Mouse (Mus musculus): ENCODE data around the gene Gm13283. TPM values are rescaled to one million over a fixed set of nuclear protein-coding genes. Genes with fewer than 3 reads are reported as not detected.
"Not testable (repeated sequence)": the region's sequence is repeated elsewhere in the genome, so short reads cannot be mapped to it uniquely, and the experiment has no call there.

Gene Gm13283
- polyA plus RNA-seq, 1 experiment from 2014 or later, result 0.14 TPM

DNA sequence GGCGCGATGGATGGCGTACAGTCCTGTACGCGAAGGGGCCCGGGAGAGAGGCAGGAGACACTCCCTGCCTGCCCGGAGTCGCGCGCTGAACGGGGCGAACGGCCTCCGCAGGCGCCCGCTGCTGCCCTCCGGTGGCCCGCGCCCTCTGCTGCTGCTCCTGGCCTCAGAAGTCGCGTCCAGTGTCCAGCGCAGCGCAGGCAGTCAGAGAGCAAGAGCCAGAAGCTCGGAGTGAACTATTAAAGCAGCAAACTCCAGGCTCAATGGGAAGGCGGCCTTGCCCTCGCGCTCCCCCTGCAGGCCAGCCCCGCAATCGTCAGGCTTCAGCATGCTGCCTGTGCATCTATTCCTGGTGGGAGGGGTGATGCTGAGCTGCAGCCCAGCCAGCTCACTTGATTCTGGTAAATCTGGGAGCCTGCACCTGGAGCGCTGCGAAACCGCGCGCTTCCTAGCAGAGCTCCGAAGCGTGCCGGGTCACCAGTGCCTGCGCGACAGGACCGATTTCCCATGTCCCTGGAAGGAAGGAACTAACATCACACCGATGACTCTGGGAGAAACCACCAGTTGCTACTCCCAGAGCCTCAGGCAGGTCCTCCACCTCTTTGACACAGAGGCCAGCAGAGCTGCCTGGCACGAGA lies 3.6 kb downstream of the Gm13283 start:
- H3K36me3 ChIP-seq; ATAC-seq (ENCODE audit: insufficient number of reproducible peaks, low FRiP score); H3K9me3 ChIP-seq (replicated peaks); H3K27me3 ChIP-seq (replicated peaks); H3K4me1 ChIP-seq (replicated peaks); H3K9ac ChIP-seq: not testable (repeated sequence)
- peak overlapping the region; percentile 60; the same call in 1 of the 2 replicates for H3K27ac ChIP-seq (ENCODE audit: poor library complexity, severe bottlenecking)
- H3K4me3 ChIP-seq, result peak overlapping the region; percentile 31; the same call in 1 of the 2 replicates
- 2% methylated on average over 41 of the region's 42 CpGs for WGBS
- H3K4me2 ChIP-seq, result peak overlapping the region; percentile 57

DNA sequence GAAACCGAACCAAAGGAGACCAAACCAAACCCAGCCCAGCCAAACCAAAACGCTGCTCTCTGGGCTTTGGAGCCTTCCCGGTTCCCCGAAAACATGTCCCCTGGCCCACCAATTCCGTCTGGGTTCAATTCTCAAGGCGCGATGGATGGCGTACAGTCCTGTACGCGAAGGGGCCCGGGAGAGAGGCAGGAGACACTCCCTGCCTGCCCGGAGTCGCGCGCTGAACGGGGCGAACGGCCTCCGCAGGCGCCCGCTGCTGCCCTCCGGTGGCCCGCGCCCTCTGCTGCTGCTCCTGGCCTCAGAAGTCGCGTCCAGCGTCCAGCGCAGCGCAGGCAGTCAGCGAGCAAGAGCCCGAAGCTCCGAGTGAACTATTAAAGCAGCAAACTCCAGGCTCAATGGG lies 13.6 kb downstream of the Gm13283 start, which contains the start of gene Gm13290:
Gene Gm13290, plus strand, starts transcription at position 301 of the 400 bp plus-strand sequence.
- not testable (repeated sequence) for H3K4me3 ChIP-seq; H3K4me1 ChIP-seq (replicated peaks); H3K9me3 ChIP-seq (replicated peaks); H3K27me3 ChIP-seq (replicated peaks); H3K27ac ChIP-seq (ENCODE audit: poor library complexity, severe bottlenecking); H3K4me2 ChIP-seq; H3K36me3 ChIP-seq; ATAC-seq (ENCODE audit: insufficient number of reproducible peaks, low FRiP score); H3K9ac ChIP-seq
- no CpG with 5 or more reads among the region's 32 CpGs for WGBS

DNA sequence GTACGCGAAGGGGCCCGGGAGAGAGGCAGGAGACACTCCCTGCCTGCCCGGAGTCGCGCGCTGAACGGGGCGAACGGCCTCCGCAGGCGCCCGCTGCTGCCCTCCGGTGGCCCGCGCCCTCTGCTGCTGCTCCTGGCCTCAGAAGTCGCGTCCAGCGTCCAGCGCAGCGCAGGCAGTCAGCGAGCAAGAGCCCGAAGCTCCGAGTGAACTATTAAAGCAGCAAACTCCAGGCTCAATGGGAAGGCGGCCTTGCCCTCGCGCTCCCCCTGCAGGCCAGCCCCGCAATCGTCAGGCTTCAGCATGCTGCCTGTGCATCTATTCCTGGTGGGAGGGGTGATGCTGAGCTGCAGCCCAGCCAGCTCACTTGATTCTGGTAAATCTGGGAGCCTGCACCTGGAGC lies 16.7 kb downstream of the Gm13283 start, which contains the start of gene Gm13289:
Gene Gm13289, plus strand, starts transcription at position 301 of the 400 bp plus-strand sequence.
- H3K27ac ChIP-seq (ENCODE audit: poor library complexity, severe bottlenecking); H3K9me3 ChIP-seq (replicated peaks); H3K4me3 ChIP-seq; H3K36me3 ChIP-seq; H3K4me2 ChIP-seq; H3K27me3 ChIP-seq (replicated peaks); H3K9ac ChIP-seq; H3K4me1 ChIP-seq (replicated peaks); ATAC-seq (ENCODE audit: insufficient number of reproducible peaks, low FRiP score): not testable (repeated sequence)
- WGBS, result no CpG with 5 or more reads among the region's 29 CpGs

DNA sequence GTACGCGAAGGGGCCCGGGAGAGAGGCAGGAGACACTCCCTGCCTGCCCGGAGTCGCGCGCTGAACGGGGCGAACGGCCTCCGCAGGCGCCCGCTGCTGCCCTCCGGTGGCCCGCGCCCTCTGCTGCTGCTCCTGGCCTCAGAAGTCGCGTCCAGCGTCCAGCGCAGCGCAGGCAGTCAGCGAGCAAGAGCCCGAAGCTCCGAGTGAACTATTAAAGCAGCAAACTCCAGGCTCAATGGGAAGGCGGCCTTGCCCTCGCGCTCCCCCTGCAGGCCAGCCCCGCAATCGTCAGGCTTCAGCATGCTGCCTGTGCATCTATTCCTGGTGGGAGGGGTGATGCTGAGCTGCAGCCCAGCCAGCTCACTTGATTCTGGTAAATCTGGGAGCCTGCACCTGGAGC lies 19.6 kb downstream of the Gm13283 start, which contains the start of gene Gm13272:
Gene Gm13272, plus strand, starts transcription at position 301 of the 400 bp plus-strand sequence.
- not testable (repeated sequence) for H3K27me3 ChIP-seq (replicated peaks); H3K27ac ChIP-seq (ENCODE audit: poor library complexity, severe bottlenecking); H3K4me3 ChIP-seq; H3K9me3 ChIP-seq (replicated peaks); ATAC-seq (ENCODE audit: insufficient number of reproducible peaks, low FRiP score); H3K4me1 ChIP-seq (replicated peaks); H3K4me2 ChIP-seq; H3K36me3 ChIP-seq; H3K9ac ChIP-seq
- WGBS, result no CpG with 5 or more reads among the region's 29 CpGs

DNA sequence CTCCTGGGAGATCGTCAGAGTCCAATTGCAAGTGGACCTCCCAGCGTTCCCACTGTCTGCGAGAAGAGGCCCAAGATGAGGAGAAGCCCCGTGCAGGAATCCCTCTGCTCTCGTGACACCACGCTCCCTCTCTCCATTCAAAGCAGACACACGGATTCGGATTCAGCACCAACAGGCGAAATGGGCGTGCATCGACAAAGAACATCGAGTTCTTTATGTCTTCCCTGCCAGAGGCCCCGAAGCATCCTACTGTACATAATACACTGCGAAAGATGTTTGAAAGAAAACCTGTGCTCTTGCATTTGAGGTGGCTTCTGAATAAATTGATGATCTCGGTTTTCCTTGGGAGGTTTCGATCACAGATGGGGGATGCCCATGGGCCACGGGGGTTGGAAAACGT lies 20.4 kb downstream of the Gm13283 start:
- not testable (repeated sequence) for ATAC-seq (ENCODE audit: insufficient number of reproducible peaks, low FRiP score); H3K4me1 ChIP-seq (replicated peaks); H3K9ac ChIP-seq; H3K36me3 ChIP-seq; H3K9me3 ChIP-seq (replicated peaks); H3K27ac ChIP-seq (ENCODE audit: poor library complexity, severe bottlenecking); H3K4me2 ChIP-seq; H3K4me3 ChIP-seq; H3K27me3 ChIP-seq (replicated peaks)
- WGBS, result 43% methylated on average over 16 of the region's 18 CpGs

DNA sequence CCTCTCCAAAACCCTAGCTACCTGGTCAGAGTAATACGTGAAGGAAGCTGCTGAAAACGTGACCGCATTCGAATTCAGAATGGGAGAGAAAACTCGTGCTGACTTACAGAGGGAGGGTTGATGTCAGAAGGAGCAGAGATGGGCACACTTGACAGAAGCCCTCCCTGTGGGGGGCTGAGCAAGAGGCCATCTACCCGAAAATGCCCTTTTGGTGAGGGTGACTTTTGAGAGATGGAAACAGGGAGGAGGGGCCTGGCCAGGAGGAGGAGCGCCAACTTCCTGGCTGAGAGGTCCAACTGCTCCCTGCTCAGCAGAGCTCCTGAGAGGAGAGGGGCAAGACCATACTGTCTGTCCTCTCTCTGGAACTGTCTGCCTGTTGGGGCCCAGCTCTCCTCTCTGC lies 21.9 kb downstream of the Gm13283 start, which contains the start of gene Ifnz:
Gene Ifnz, plus strand, starts transcription at position 301 of the 400 bp plus-strand sequence.
- Histone ChIP-seq H3K27ac (ENCODE audit: poor library complexity, severe bottlenecking) (peak within 1 kb of the TSS; percentile 51; the same call in 1 of the 2 replicates), H3K4me2 (peak within 1 kb of the TSS; percentile 62), H3K4me3 (peak within 1 kb of the TSS; percentile 31; the same call in 1 of the 2 replicates)
- H3K27me3 ChIP-seq (replicated peaks); H3K9me3 ChIP-seq (replicated peaks); ATAC-seq (ENCODE audit: insufficient number of reproducible peaks, low FRiP score); H3K4me1 ChIP-seq (replicated peaks); H3K9ac ChIP-seq; H3K36me3 ChIP-seq: not testable (repeated sequence)
- 15% methylated on average over 5 of the region's 7 CpGs for WGBS

DNA sequence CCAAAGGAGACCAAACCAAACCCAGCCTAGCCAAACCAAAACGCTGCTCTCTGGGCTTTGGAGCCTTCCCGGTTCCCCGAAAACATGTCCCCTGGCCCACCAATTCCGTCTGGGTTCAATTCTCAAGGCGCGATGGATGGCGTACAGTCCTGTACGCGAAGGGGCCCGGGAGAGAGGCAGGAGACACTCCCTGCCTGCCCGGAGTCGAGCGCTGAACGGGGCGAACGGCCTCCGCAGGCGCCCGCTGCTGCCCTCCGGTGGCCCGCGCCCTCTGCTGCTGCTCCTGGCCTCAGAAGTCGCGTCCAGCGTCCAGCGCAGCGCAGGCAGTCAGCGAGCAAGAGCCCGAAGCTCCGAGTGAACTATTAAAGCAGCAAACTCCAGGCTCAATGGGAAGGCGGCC lies 22.4 kb downstream of the Gm13283 start:
- not testable (repeated sequence) for H3K9ac ChIP-seq; ATAC-seq (ENCODE audit: insufficient number of reproducible peaks, low FRiP score); H3K4me1 ChIP-seq (replicated peaks); H3K9me3 ChIP-seq (replicated peaks); H3K36me3 ChIP-seq; H3K27me3 ChIP-seq (replicated peaks)
- H3K27ac ChIP-seq (ENCODE audit: poor library complexity, severe bottlenecking), result peak overlapping the region; percentile 51; the same call in 1 of the 2 replicates
- 0% methylated on average over 9 of the region's 31 CpGs for WGBS
- peak overlapping the region; percentile 31; the same call in 1 of the 2 replicates for H3K4me3 ChIP-seq
- peak overlapping the region; percentile 62 for H3K4me2 ChIP-seq

DNA sequence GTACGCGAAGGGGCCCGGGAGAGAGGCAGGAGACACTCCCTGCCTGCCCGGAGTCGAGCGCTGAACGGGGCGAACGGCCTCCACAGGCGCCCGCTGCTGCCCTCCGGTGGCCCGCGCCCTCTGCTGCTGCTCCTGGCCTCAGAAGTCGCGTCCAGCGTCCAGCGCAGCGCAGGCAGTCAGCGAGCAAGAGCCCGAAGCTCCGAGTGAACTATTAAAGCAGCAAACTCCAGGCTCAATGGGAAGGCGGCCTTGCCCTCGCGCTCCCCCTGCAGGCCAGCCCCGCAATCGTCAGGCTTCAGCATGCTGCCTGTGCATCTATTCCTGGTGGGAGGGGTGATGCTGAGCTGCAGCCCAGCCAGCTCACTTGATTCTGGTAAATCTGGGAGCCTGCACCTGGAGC lies 25.5 kb downstream of the Gm13283 start, which contains the start of gene Gm13276:
Gene Gm13276, plus strand, starts transcription at position 301 of the 400 bp plus-strand sequence.
- not testable (repeated sequence) for H3K27ac ChIP-seq (ENCODE audit: poor library complexity, severe bottlenecking); H3K4me3 ChIP-seq; H3K27me3 ChIP-seq (replicated peaks); H3K4me1 ChIP-seq (replicated peaks); H3K36me3 ChIP-seq; H3K4me2 ChIP-seq; H3K9me3 ChIP-seq (replicated peaks); ATAC-seq (ENCODE audit: insufficient number of reproducible peaks, low FRiP score); H3K9ac ChIP-seq
- WGBS, result no CpG with 5 or more reads among the region's 27 CpGs

DNA sequence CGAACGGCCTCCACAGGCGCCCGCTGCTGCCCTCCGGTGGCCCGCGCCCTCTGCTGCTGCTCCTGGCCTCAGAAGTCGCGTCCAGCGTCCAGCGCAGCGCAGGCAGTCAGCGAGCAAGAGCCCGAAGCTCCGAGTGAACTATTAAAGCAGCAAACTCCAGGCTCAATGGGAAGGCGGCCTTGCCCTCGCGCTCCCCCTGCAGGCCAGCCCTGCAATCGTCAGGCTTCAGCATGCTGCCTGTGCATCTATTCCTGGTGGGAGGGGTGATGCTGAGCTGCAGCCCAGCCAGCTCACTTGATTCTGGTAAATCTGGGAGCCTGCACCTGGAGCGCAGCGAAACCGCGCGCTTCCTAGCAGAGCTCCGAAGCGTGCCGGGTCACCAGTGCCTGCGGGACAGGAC lies 28.5 kb downstream of the Gm13283 start, which contains the start of gene Gm13277:
Gene Gm13277, plus strand, starts transcription at position 231 of the 400 bp plus-strand sequence.
- not testable (repeated sequence) for H3K27me3 ChIP-seq (replicated peaks); H3K36me3 ChIP-seq; H3K4me1 ChIP-seq (replicated peaks); H3K9me3 ChIP-seq (replicated peaks); H3K9ac ChIP-seq; H3K27ac ChIP-seq (ENCODE audit: poor library complexity, severe bottlenecking); H3K4me2 ChIP-seq; ATAC-seq (ENCODE audit: insufficient number of reproducible peaks, low FRiP score); H3K4me3 ChIP-seq
- 0% methylated on average over 4 of the region's 28 CpGs for WGBS

DNA sequence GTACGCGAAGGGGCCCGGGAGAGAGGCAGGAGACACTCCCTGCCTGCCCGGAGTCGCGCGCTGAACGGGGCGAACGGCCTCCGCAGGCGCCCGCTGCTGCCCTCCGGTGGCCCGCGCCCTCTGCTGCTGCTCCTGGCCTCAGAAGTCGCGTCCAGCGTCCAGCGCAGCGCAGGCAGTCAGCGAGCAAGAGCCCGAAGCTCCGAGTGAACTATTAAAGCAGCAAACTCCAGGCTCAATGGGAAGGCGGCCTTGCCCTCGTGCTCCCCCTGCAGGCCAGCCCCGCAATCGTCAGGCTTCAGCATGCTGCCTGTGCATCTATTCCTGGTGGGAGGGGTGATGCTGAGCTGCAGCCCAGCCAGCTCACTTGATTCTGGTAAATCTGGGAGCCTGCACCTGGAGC lies 31.3 kb downstream of the Gm13283 start, which contains the start of gene Gm13278:
Gene Gm13278, plus strand, starts transcription at position 301 of the 400 bp plus-strand sequence.
- H3K36me3 ChIP-seq; H3K27me3 ChIP-seq (replicated peaks); H3K9ac ChIP-seq; ATAC-seq (ENCODE audit: insufficient number of reproducible peaks, low FRiP score); H3K9me3 ChIP-seq (replicated peaks); H3K4me2 ChIP-seq; H3K27ac ChIP-seq (ENCODE audit: poor library complexity, severe bottlenecking); H3K4me3 ChIP-seq; H3K4me1 ChIP-seq (replicated peaks): not testable (repeated sequence)
- WGBS, result no CpG with 5 or more reads among the region's 28 CpGs

DNA sequence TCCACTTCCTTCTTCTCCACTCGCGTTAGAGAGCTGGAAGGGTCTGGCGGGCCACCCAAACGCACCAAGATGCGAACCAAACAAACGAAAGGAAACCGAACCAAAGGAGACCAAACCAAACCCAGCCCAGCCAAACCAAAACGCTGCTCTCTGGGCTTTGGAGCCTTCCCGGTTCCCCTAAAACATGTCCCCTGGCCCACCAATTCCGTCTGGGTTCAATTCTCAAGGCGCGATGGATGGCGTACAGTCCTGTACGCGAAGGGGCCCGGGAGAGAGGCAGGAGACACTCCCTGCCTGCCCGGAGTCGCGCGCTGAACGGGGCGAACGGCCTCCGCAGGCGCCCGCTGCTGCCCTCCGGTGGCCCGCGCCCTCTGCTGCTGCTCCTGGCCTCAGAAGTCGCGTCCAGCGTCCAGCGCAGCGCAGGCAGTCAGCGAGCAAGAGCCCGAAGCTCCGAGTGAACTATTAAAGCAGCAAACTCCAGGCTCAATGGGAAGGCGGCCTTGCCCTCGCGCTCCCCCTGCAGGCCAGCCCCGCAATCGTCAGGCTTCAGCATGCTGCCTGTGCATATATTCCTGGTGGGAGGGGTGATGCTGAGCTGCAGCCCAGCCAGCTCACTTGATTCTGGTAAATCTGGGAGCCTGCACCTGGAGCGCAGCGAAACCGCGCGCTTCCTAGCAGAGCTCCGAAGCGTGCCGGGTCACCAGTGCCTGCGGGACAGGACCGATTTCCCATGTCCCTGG lies 34.2 kb downstream of the Gm13283 start, which contains the start of gene Gm13275:
Gene Gm13275, plus strand, starts transcription at position 552 of the 740 bp plus-strand sequence.
- not testable (repeated sequence) for H3K9ac ChIP-seq; H3K27me3 ChIP-seq (replicated peaks); H3K27ac ChIP-seq (ENCODE audit: poor library complexity, severe bottlenecking); H3K4me1 ChIP-seq (replicated peaks); H3K4me2 ChIP-seq; H3K4me3 ChIP-seq; ATAC-seq (ENCODE audit: insufficient number of reproducible peaks, low FRiP score); H3K36me3 ChIP-seq; H3K9me3 ChIP-seq (replicated peaks)
- 0% methylated on average over 13 of the region's 52 CpGs for WGBS
